Mouse (Mus musculus): ENCODE data around the gene Cabp7.

GRCm38 (mm10) chr11:4762511-4762910 lies 15.9 kb upstream of the Cabp7 start:
- TF ChIP-seq POLR2A (IDR thresholded peaks at IDR 0.05; ENCODE audit: borderline replicate concordance, extremely low read depth, insufficient read depth, insufficient read length, poor library complexity, severe bottlenecking) (no peak), CTCF (IDR thresholded peaks at IDR 0.05; ENCODE audit: borderline replicate concordance, extremely low read depth, insufficient read depth, insufficient read length) (no peak)
